Mouse (Mus musculus) monocyte, adult 59 days (primary cell): ENCODE data around the gene Idh3b. TPM values are rescaled to one million over a fixed set of nuclear protein-coding genes. Genes with fewer than 3 reads are reported as not detected.

Experiments
- total RNA-seq, 2 experiments: library from RNA; stranded (reverse); gene quantifications; one replicate each; pipeline ENCODE4 v1.2.4; 2023

The Idh3b gene
- 100 to 1,000 TPM in 1 of 2 experiments, 10 to 100 TPM in 1; 88.3 to 111 TPM for total RNA-seq

DNA sequence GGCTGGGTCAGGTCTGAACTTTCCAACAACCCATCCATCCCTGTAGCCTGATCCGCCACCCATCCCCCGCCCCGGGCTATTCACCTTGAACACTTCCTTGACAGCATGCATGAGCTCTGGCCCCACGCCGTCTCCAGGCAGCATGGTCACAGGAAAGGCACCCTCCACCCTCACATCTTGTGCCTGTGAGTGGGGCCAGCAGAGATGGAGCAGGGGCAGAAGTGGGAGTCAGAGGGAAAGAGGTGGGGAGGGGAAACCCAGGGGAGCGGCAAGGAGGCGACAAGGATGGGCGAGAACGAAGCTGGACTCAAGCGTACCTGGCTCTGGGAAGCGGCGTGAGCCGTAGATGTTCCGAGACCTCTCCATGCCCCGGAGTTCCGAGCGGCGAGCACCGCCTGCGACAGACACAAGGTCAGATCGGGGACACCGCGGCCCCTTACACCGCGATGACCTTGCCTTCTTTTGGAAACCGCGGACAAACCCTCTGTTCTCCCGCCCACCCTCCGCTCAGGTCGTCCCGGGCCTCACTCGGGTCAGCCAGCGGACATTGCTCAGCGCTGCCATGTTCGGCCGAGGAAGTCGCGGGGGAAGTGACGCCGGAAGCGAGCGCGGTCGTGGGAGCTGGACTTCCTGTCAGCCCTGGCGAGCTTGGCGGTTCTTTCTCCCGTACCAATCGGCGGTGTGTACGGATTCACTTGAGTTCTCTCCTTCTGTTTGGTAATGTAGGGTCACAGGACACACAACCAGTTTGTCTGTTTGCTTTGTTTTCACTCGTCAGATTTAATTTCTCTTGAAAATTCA lies at the start of gene Idh3b:
Gene Idh3b, minus strand, starts transcription at position 694 of the 801 bp plus-strand sequence.

GRCm38 (mm10) chr2:130294936-130295277 lies 10.6 kb upstream of the Idh3b start, which contains the start of gene Ebf4:
Gene Ebf4 (plus strand): TSS chr2:130295169.

GRCm38 (mm10) chr2:130274149-130274861 lies 10.0 kb downstream of the Idh3b start, which contains the start of gene Nop56:
Gene Nop56 (plus strand): TSS chr2:130274430.

Other genes starting within 250 kb of the Idh3b start
- not detected for gene Tgm6, start 172.1 kb downstream of the Idh3b start, total RNA-seq
- gene Snrpb, start 105.1 kb downstream of the Idh3b start, total RNA-seq = 100 to 1,000 TPM; 235 to 252 TPM
- gene Tmc2, start 89.4 kb downstream of the Idh3b start, total RNA-seq = not detected
- 100 to 1,000 TPM in 1 of 2 experiments, 10 to 100 TPM in 1; 91.3 to 108 TPM for gene Nop56, start 10.1 kb downstream of the Idh3b start, total RNA-seq
- not detected for gene Ebf4, start 10.6 kb upstream of the Idh3b start, total RNA-seq
- under 1 TPM; 0.52 to 0.81 TPM for gene Cpxm1, start 113.0 kb upstream of the Idh3b start, total RNA-seq
- not detected for gene Gm28372, start 120.7 kb upstream of the Idh3b start, total RNA-seq
- gene 1700020A23Rik, start 120.7 kb upstream of the Idh3b start, total RNA-seq = not detected
- gene Tmem239, start 121.9 kb upstream of the Idh3b start, total RNA-seq = not detected
- gene Vps16, start 139.8 kb upstream of the Idh3b start, total RNA-seq = 100 to 1,000 TPM in 1 of 2 experiments, 10 to 100 TPM in 1; 92.6 to 114 TPM
- 10 to 100 TPM; 32.7 to 35.1 TPM for gene Pced1a, start 140.2 kb upstream of the Idh3b start, total RNA-seq
- gene Ptpra, start 165.7 kb upstream of the Idh3b start, total RNA-seq = 100 to 1,000 TPM; 114 to 127 TPM